ENCODE assay signal across 29 mouse cellular contexts in genomic region chr4:109477454-109477853, GRCm38 (mm10). TPM values are rescaled to one million over a fixed set of nuclear protein-coding genes. Genes with fewer than 3 reads are reported as not detected.
A peak's percentile ranks its signal among the peaks of the same experiment; 100 is the strongest.
DNase-seq lines count a peak whose midpoint lies in the region; ATAC-seq lines count a peak whose summit lies in the region.
"Had no signal": no experiment of that assay in that cellular context is flagged by ENCODE, and none has a peak within 500 bp of the region (broad histone marks: within the 10 kb centered on the region; RNA-seq: fewer than 3 reads in every experiment).

No protein-coding gene starts in this region.

- H3K4me1 ChIP-seq in kidney, embryonic 15.5 days, result peaks cover 8% of the 10 kb centered on the region
- peaks cover 10% of the 10 kb centered on the region for H3K4me1 ChIP-seq in midbrain, embryonic 14.5 days (ENCODE audit: control insufficient read depth, insufficient read depth, low read length)
- H3K4me1 ChIP-seq in midbrain, embryonic 11.5 days (ENCODE audit: control insufficient read depth, insufficient read depth, low read length), result peaks cover 6% of the 10 kb centered on the region; the same call in 1 of the 2 replicates

- H3K4me3 ChIP-seq in kidney, embryonic 15.5 days (replicated peaks), result no peak overlapping the region
- H3K4me3 ChIP-seq in midbrain, embryonic 14.5 days (replicated peaks; ENCODE audit: low read depth, low read length), result no peak overlapping the region
- no peak overlapping the region for H3K4me3 ChIP-seq in midbrain, embryonic 11.5 days (ENCODE audit: low read depth, low read length)

- no peaks in the 10 kb centered on the region for H3K9me3 ChIP-seq in kidney, embryonic 15.5 days (replicated peaks)
- H3K9me3 ChIP-seq in midbrain, embryonic 14.5 days (ENCODE audit: control insufficient read depth, low read length), result no peaks in the 10 kb centered on the region
- no peaks in the 10 kb centered on the region for H3K9me3 ChIP-seq in midbrain, embryonic 11.5 days (ENCODE audit: control insufficient read depth, low read length)
- H3K9me3 ChIP-seq: embryonic facial prominence, embryonic 10.5 days; forebrain, embryonic 15.5 days; heart, embryonic 13.5 days; limb, embryonic 12.5 days; liver, embryonic 15.5 days; lung, embryonic 15.5 days; megakaryocyte, embryonic 14.5 days; midbrain, embryonic 15.5 days had no signal

- no peak overlapping the region for H3K27ac ChIP-seq in kidney, embryonic 15.5 days
- no peak overlapping the region for H3K27ac ChIP-seq in midbrain, embryonic 14.5 days (replicated peaks; ENCODE audit: low read depth, low read length)
- H3K27ac ChIP-seq in midbrain, embryonic 11.5 days (ENCODE audit: low read depth, low read length), result no peak overlapping the region

- peak; percentile 52 for DNase-seq in kidney, adult 11 months
- peak; percentile 5 for DNase-seq in midbrain, embryonic 14.5 days
- no peak for DNase-seq in midbrain, embryonic 11.5 days (ENCODE audit: low spot score, missing footprints)
- peak; percentile 46 for DNase-seq in kidney, postnatal 14 days
- DNase-seq in testis, postnatal 14 days (ENCODE audit: low spot score), result peak; percentile 13
- no peak for DNase-seq in embryo, embryonic 10 days (ENCODE audit: low spot score)
- DNase-seq: adrenal gland, postnatal 14 days; gastrocnemius, postnatal 10 days; heart, adult 2 months; heart, postnatal 14 days; lung, postnatal 36 days; right cerebral cortex, adult 18-20 months; right cerebral cortex, postnatal 4 days; thymus, adult 2 months had no signal

- WGBS in kidney, embryonic 15.5 days, result 91% methylated on average over 3 of the region's 3 CpGs
- 93% methylated on average over 3 of the region's 3 CpGs for WGBS in midbrain, embryonic 14.5 days
- WGBS in midbrain, embryonic 11.5 days, result 91% methylated on average over 3 of the region's 3 CpGs

- H3K4me2 ChIP-seq in kidney, embryonic 15.5 days, result no peak overlapping the region
- no peak overlapping the region for H3K4me2 ChIP-seq in midbrain, embryonic 14.5 days (ENCODE audit: low read length)
- no peak overlapping the region for H3K4me2 ChIP-seq in midbrain, embryonic 11.5 days

- 0 out of 2 replicates have a peak, but pooled peaks cover 3% of the 10 kb centered on the region for H3K36me3 ChIP-seq in kidney, embryonic 15.5 days
- H3K36me3 ChIP-seq in midbrain, embryonic 14.5 days (ENCODE audit: control insufficient read depth, insufficient read depth, low read length), result no peaks in the 10 kb centered on the region
- H3K36me3 ChIP-seq in midbrain, embryonic 11.5 days (ENCODE audit: control insufficient read depth, insufficient read depth, low read length), result no peaks in the 10 kb centered on the region
- H3K36me3 ChIP-seq: lung, embryonic 15.5 days; midbrain, embryonic 15.5 days had no signal

- no peak for ATAC-seq in kidney, embryonic 15.5 days (replicated peaks; ENCODE audit: low FRiP score)
- ATAC-seq in midbrain, embryonic 14.5 days (ENCODE audit: low FRiP score, low TSS enrichment), result no peak
- ATAC-seq in midbrain, embryonic 11.5 days (ENCODE audit: low FRiP score), result no peak

- no peaks in the 10 kb centered on the region for H3K27me3 ChIP-seq in kidney, embryonic 15.5 days
- no peaks in the 10 kb centered on the region for H3K27me3 ChIP-seq in midbrain, embryonic 14.5 days (ENCODE audit: control insufficient read depth, insufficient read depth, low read length)
- H3K27me3 ChIP-seq in midbrain, embryonic 11.5 days (ENCODE audit: control insufficient read depth, insufficient read depth, low read length), result no peaks in the 10 kb centered on the region
- H3K27me3 ChIP-seq: forebrain, embryonic 15.5 days; heart, embryonic 13.5 days; limb, embryonic 12.5 days; lung, embryonic 15.5 days; midbrain, embryonic 15.5 days had no signal

- H3K9ac ChIP-seq in kidney, embryonic 15.5 days, result no peak overlapping the region
- H3K9ac ChIP-seq in midbrain, embryonic 14.5 days (replicated peaks; ENCODE audit: low read length), result no peak overlapping the region
- no peak overlapping the region for H3K9ac ChIP-seq in midbrain, embryonic 11.5 days (ENCODE audit: low read length)

RNA-seq across cellular contexts. Expression of gene Rnf11, which starts 7.1 kb away (rescaled TPM):
- 31.9 and 36.8 TPM in 2 replicates for polyA plus RNA-seq in kidney, embryonic 15.5 days (2015; fragmentation: Nextera tagmentation; extraction: Ambion mirVana)
- 84.5 and 104 TPM in 2 replicates for polyA plus RNA-seq in midbrain, embryonic 14.5 days (2014; fragmentation: Nextera tagmentation; extraction: Ambion mirVana)
- polyA plus RNA-seq in midbrain, embryonic 11.5 days (2014; fragmentation: Nextera tagmentation; extraction: Ambion mirVana), result 54.9 and 61.2 TPM in 2 replicates

RNA-seq across cellular contexts. Expression of gene 4930522H14Rik, which starts 53.6 kb away (rescaled TPM):
- not detected in 2 replicates for polyA plus RNA-seq in kidney, embryonic 15.5 days (2015; fragmentation: Nextera tagmentation; extraction: Ambion mirVana)
- not detected in 2 replicates for polyA plus RNA-seq in midbrain, embryonic 14.5 days (2014; fragmentation: Nextera tagmentation; extraction: Ambion mirVana)
- polyA plus RNA-seq in midbrain, embryonic 11.5 days (2014; fragmentation: Nextera tagmentation; extraction: Ambion mirVana), result not detected in 2 replicates
- polyA plus RNA-seq: C2C12; embryonic facial prominence, embryonic 10.5 days; forebrain, embryonic 15.5 days; heart, adult 2 months; heart, embryonic 13.5 days; hindbrain, embryonic 11.5 days; hindbrain, postnatal 0 days; kidney, postnatal 0 days; limb, embryonic 12.5 days; liver, embryonic 15.5 days; lung, embryonic 15.5 days; midbrain, embryonic 15.5 days; neural tube, embryonic 14.5 days; stomach, embryonic 14.5 days; thymus, adult 2 months had no signal

Comparison
In these comparisons a context has a peak if more than half of its experiments do, and no peak if none do; other contexts are left out.
1. DNase-seq: peak in kidney, adult 11 months (single experiment), midbrain, embryonic 14.5 days (single experiment), kidney, postnatal 14 days (single experiment) and testis, postnatal 14 days (single experiment); none in midbrain, embryonic 11.5 days (single experiment) and embryo, embryonic 10 days (single experiment).